Mouse (Mus musculus): ENCODE results near the gene Mapk13. TPM values are rescaled to one million over a fixed set of nuclear protein-coding genes. Genes with fewer than 3 reads are reported as not detected.
"Not testable (repeated sequence)": the region's sequence is repeated elsewhere in the genome, so short reads cannot be mapped to it uniquely, and the experiment has no call there.

Mapk13 gene
- polyA plus RNA-seq, 1 experiment = 1.1 TPM

GRCm38 (mm10) chr17:28771289-28771688 lies 2.2 kb downstream of the Mapk13 start:
- peaks cover 16% of the 10 kb centered on the region for H3K27me3 ChIP-seq (ENCODE audit: control insufficient read depth, insufficient read depth, low read length)
- no peak overlapping the region for H3K4me3 ChIP-seq (ENCODE audit: extremely low read depth, insufficient read depth, insufficient read length)
- DNase-seq (ENCODE audit: low read depth in 1 of 2, low spot score in 2 of 2) = no peak
- no peaks in the 10 kb centered on the region for H3K36me3 ChIP-seq (ENCODE audit: control insufficient read depth, insufficient read depth, low read length)
- TF ChIP-seq POLR2A (IDR thresholded peaks at IDR 0.05; ENCODE audit: low read depth, low read length) (no peak), CTCF (IDR thresholded peaks at IDR 0.05; ENCODE audit: extremely low read depth, insufficient read depth, insufficient read length, insufficient replicate concordance) (no peak)
- WGBS = 86% methylated on average over 5 of the region's 5 CpGs
- peaks cover 12% of the 10 kb centered on the region for H3K4me1 ChIP-seq (ENCODE audit: control insufficient read depth, insufficient read depth, insufficient read length)
- H3K27ac ChIP-seq (ENCODE audit: insufficient read depth, low read length) = no peak overlapping the region

- H3K27ac ChIP-seq (ENCODE audit: insufficient read depth, low read length); H3K4me1 ChIP-seq (ENCODE audit: control insufficient read depth, insufficient read depth, insufficient read length); H3K4me3 ChIP-seq (ENCODE audit: extremely low read depth, insufficient read depth, insufficient read length); DNase-seq (ENCODE audit: low read depth in 1 of 2, low spot score in 2 of 2); H3K36me3 ChIP-seq (ENCODE audit: control insufficient read depth, insufficient read depth, low read length): not testable (repeated sequence)
- peaks cover 12% of the 10 kb centered on the region for H3K27me3 ChIP-seq (ENCODE audit: control insufficient read depth, insufficient read depth, low read length)
- 97% methylated on average over 9 of the region's 9 CpGs for WGBS
These were observed 5.2 kb downstream of the Mapk13 start for GRCm38 (mm10) chr17:28774303-28774702.

GRCm38 (mm10) chr17:28775161-28775560 lies 6.1 kb downstream of the Mapk13 start:
- DNase-seq (ENCODE audit: low read depth in 1 of 2, low spot score in 2 of 2) = no peak
- H3K27me3 ChIP-seq (ENCODE audit: control insufficient read depth, insufficient read depth, low read length) = peaks cover 4% of the 10 kb centered on the region
- 76% methylated on average over 4 of the region's 4 CpGs for WGBS

GRCm38 (mm10) chr17:28776817-28777216 lies 7.7 kb downstream of the Mapk13 start:
- no peak overlapping the region for H3K27ac ChIP-seq (ENCODE audit: insufficient read depth, low read length)
- H3K36me3 ChIP-seq (ENCODE audit: control insufficient read depth, insufficient read depth, low read length) = no peaks in the 10 kb centered on the region
- H3K4me3 ChIP-seq (ENCODE audit: extremely low read depth, insufficient read depth, insufficient read length) = no peak overlapping the region
- no peaks in the 10 kb centered on the region for H3K4me1 ChIP-seq (ENCODE audit: control insufficient read depth, insufficient read depth, insufficient read length)
- TF ChIP-seq CTCF (IDR thresholded peaks at IDR 0.05; ENCODE audit: extremely low read depth, insufficient read depth, insufficient read length, insufficient replicate concordance) = no peak
- TF ChIP-seq POLR2A (IDR thresholded peaks at IDR 0.05; ENCODE audit: low read depth, low read length) = no peak
- WGBS = 92% methylated on average over 3 of the region's 3 CpGs
- H3K27me3 ChIP-seq (ENCODE audit: control insufficient read depth, insufficient read depth, low read length) = no peaks in the 10 kb centered on the region
- DNase-seq (ENCODE audit: low read depth in 1 of 2, low spot score in 2 of 2) = no peak

More at GRCm38 (mm10) chr17:28775161-28775560, 6.1 kb downstream of the Mapk13 start:
- Histone ChIP-seq H3K4me3 (ENCODE audit: extremely low read depth, insufficient read depth, insufficient read length) (no peak overlapping the region), H3K27ac (ENCODE audit: insufficient read depth, low read length) (no peak overlapping the region), H3K36me3 (ENCODE audit: control insufficient read depth, insufficient read depth, low read length) (no peaks in the 10 kb centered on the region), H3K4me1 (ENCODE audit: control insufficient read depth, insufficient read depth, insufficient read length) (peaks cover 1% of the 10 kb centered on the region; the same call in 1 of the 2 replicates)
- no peak for TF ChIP-seq CTCF (IDR thresholded peaks at IDR 0.05; ENCODE audit: extremely low read depth, insufficient read depth, insufficient read length, insufficient replicate concordance)
- no peak for TF ChIP-seq POLR2A (IDR thresholded peaks at IDR 0.05; ENCODE audit: low read depth, low read length)

- no peaks in the 10 kb centered on the region for H3K36me3 ChIP-seq (ENCODE audit: control insufficient read depth, insufficient read depth, low read length)
- H3K27ac ChIP-seq (ENCODE audit: insufficient read depth, low read length) = no peak overlapping the region
- WGBS = 89% methylated on average over 16 of the region's 16 CpGs
- DNase-seq (ENCODE audit: low read depth in 1 of 2, low spot score in 2 of 2) = no peak
- H3K27me3 ChIP-seq (ENCODE audit: control insufficient read depth, insufficient read depth, low read length) = no peaks in the 10 kb centered on the region
- TF ChIP-seq CTCF (IDR thresholded peaks at IDR 0.05; ENCODE audit: extremely low read depth, insufficient read depth, insufficient read length, insufficient replicate concordance) (no peak), POLR2A (IDR thresholded peaks at IDR 0.05; ENCODE audit: low read depth, low read length) (no peak)
- H3K4me1 ChIP-seq (ENCODE audit: control insufficient read depth, insufficient read depth, insufficient read length) = no peaks in the 10 kb centered on the region
- no peak overlapping the region for H3K4me3 ChIP-seq (ENCODE audit: extremely low read depth, insufficient read depth, insufficient read length)
These were observed 8.3 kb downstream of the Mapk13 start for GRCm38 (mm10) chr17:28777231-28778005.

- no peak overlapping the region for H3K27ac ChIP-seq (ENCODE audit: insufficient read depth, low read length)
- no peaks in the 10 kb centered on the region for H3K27me3 ChIP-seq (ENCODE audit: control insufficient read depth, insufficient read depth, low read length)
- H3K4me1 ChIP-seq (ENCODE audit: control insufficient read depth, insufficient read depth, insufficient read length) = no peaks in the 10 kb centered on the region
- WGBS = 91% methylated on average over 3 of the region's 3 CpGs
- H3K4me3 ChIP-seq (ENCODE audit: extremely low read depth, insufficient read depth, insufficient read length) = no peak overlapping the region
- no peak for DNase-seq (ENCODE audit: low read depth in 1 of 2, low spot score in 2 of 2)
- no peaks in the 10 kb centered on the region for H3K36me3 ChIP-seq (ENCODE audit: control insufficient read depth, insufficient read depth, low read length)
- TF ChIP-seq CTCF (IDR thresholded peaks at IDR 0.05; ENCODE audit: extremely low read depth, insufficient read depth, insufficient read length, insufficient replicate concordance) (no peak), POLR2A (IDR thresholded peaks at IDR 0.05; ENCODE audit: low read depth, low read length) (no peak)
These were observed 10.6 kb downstream of the Mapk13 start for GRCm38 (mm10) chr17:28779735-28780134.

GRCm38 (mm10) chr17:28780836-28781235 lies 11.7 kb downstream of the Mapk13 start:
- TF ChIP-seq POLR2A (IDR thresholded peaks at IDR 0.05; ENCODE audit: low read depth, low read length) (no peak), CTCF (IDR thresholded peaks at IDR 0.05; ENCODE audit: extremely low read depth, insufficient read depth, insufficient read length, insufficient replicate concordance) (no peak)
- no peak for DNase-seq (ENCODE audit: low read depth in 1 of 2, low spot score in 2 of 2)
- Histone ChIP-seq H3K27me3 (ENCODE audit: control insufficient read depth, insufficient read depth, low read length) (no peaks in the 10 kb centered on the region), H3K4me1 (ENCODE audit: control insufficient read depth, insufficient read depth, insufficient read length) (no peaks in the 10 kb centered on the region), H3K4me3 (ENCODE audit: extremely low read depth, insufficient read depth, insufficient read length) (no peak overlapping the region), H3K27ac (ENCODE audit: insufficient read depth, low read length) (no peak overlapping the region), H3K36me3 (ENCODE audit: control insufficient read depth, insufficient read depth, low read length) (no peaks in the 10 kb centered on the region)
- 69% methylated on average over 3 of the region's 3 CpGs for WGBS
